Mouse (Mus musculus): ENCODE data around the gene Gna13. TPM values are rescaled to one million over a fixed set of nuclear protein-coding genes. Genes with fewer than 3 reads are reported as not detected.

Gna13 gene
- polyA plus RNA-seq, 1 experiment = 60.3 TPM

- TF ChIP-seq CTCF (IDR thresholded peaks at IDR 0.05; ENCODE audit: extremely low read depth, insufficient read length, insufficient replicate concordance, low read depth, low read length) = peak; percentile 40; the same call in 1 of the 2 replicates
- TF ChIP-seq POLR2A (IDR thresholded peaks at IDR 0.05; ENCODE audit: low read depth, low read length) = no peak
- 70% methylated on average over 7 of the region's 7 CpGs for WGBS
- Histone ChIP-seq H3K27ac (ENCODE audit: insufficient read depth, low read depth, low read length) (no peak overlapping the region), H3K27me3 (ENCODE audit: control insufficient read depth, insufficient read depth, low read length) (no peaks in the 10 kb centered on the region), H3K4me3 (ENCODE audit: low read depth, low read length) (no peak overlapping the region), H3K36me3 (ENCODE audit: control insufficient read depth, insufficient read depth, low read length) (no peaks in the 10 kb centered on the region), H3K4me1 (ENCODE audit: control insufficient read depth, insufficient read depth, insufficient read length, low read length) (no peaks in the 10 kb centered on the region; the same call in 1 of the 2 replicates)
Observed at GRCm38 (mm10) chr11:109444600-109444999, 82.0 kb downstream of the Gna13 start.

DNA sequence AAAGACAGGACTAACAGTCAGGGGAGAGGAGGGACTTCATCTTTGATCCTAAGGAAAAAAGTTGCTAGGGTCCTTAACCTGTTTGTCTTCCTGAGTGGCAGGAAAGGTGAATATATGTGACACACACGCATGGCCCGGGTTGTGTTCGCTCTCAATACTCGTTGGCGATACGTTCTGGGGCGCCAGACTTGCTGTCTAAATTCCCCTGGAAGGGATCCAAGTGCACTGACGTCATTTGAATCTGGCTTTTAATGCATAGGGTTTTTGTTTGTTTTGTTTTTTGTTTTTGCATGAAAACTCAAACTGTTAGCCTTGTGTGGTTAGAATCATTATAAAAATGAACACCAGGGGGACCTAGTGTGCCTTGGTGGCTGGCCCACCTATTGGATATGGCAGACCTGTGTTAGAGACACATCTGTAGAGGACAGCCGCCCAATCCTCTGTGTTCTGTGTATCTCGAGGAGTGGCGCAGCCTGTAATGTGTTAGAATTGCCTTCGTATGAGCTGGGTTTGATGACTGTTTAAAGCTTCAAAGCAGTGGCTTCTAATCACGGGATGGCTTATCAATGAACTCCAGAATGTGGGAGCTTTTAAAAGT is 82.9 kb downstream of the Gna13 start:
- 37% methylated on average over 13 of the region's 13 CpGs for WGBS
- no peaks in the 10 kb centered on the region for H3K27me3 ChIP-seq (ENCODE audit: control insufficient read depth, insufficient read depth, low read length)
- no peaks in the 10 kb centered on the region for H3K36me3 ChIP-seq (ENCODE audit: control insufficient read depth, insufficient read depth, low read length)
- peak; percentile 62; the same call in 1 of the 2 replicates for TF ChIP-seq CTCF (IDR thresholded peaks at IDR 0.05; ENCODE audit: extremely low read depth, insufficient read length, insufficient replicate concordance, low read depth, low read length)
- no peak for TF ChIP-seq POLR2A (IDR thresholded peaks at IDR 0.05; ENCODE audit: low read depth, low read length)
- no peak overlapping the region for H3K27ac ChIP-seq (ENCODE audit: insufficient read depth, low read depth, low read length)
- H3K4me1 ChIP-seq (ENCODE audit: control insufficient read depth, insufficient read depth, insufficient read length, low read length) = no peaks in the 10 kb centered on the region; the same call in 1 of the 2 replicates
- no peak overlapping the region for H3K4me3 ChIP-seq (ENCODE audit: low read depth, low read length)

Other genes with a start within 250 kb of the Gna13 start
- not detected in 2 replicates for gene E030025P04Rik, start 218.5 kb upstream of the Gna13 start, polyA plus RNA-seq (2012; rRNA removed)
- 1.9 and 2.9 TPM in 2 replicates for gene Rgs9, start 64.7 kb upstream of the Gna13 start, polyA plus RNA-seq (2012; rRNA removed)
- gene 9930022D16Rik, start 51.1 kb downstream of the Gna13 start, polyA plus RNA-seq (2012; rRNA removed) = not detected in 2 replicates
- 4.2 and 10.5 TPM in 2 replicates for gene Amz2, start 63.1 kb downstream of the Gna13 start, polyA plus RNA-seq (2012; rRNA removed)
- gene Arsg, start 110.5 kb downstream of the Gna13 start, polyA plus RNA-seq (2012; rRNA removed) = 3.1 and 4.2 TPM in 2 replicates
- 4.2 and 7.8 TPM in 2 replicates for gene Slc16a6, start 110.8 kb downstream of the Gna13 start, polyA plus RNA-seq (2012; rRNA removed)
- 5.4 and 6.7 TPM in 2 replicates for gene Wipi1, start 249.1 kb downstream of the Gna13 start, polyA plus RNA-seq (2012; rRNA removed)